Mouse (Mus musculus) kidney, adult 11 months (tissue): ENCODE results near the gene Gls.
A peak's percentile ranks its signal among the peaks of the same experiment; 100 is the strongest.

Source experiments
- DNase-seq: peaks from one replicate; pipeline ENCODE4 v3.0.0; 2022

Gls gene

GRCm38 (mm10) chr1:52118860-52119591, 114.0 kb downstream of the Gls start, which contains the start of gene Stat1:
Stat1 (plus strand) TSS chr1:52119440.
- DNase-seq: peak; percentile 82

DNA sequence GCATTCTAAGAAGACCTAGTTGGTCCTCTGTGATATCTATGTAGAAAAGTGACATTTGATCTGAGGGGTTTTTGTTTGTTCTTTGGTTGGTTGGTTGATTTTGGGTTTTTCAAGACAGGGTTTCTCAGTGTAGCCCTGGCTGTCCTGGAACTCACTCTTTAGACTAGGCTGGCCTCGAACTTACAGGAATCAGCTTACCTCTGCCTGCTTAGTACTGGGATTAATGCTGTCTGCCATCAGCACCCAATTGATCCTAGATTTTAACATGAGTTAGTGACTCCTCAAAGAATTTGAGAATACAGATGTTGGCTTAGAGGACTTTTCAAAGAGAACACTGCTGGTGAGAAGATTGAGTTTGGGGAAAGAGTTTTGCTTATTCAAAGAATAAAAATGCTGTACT, 115.3 kb downstream of the Gls start:
- no peak for DNase-seq

DNA sequence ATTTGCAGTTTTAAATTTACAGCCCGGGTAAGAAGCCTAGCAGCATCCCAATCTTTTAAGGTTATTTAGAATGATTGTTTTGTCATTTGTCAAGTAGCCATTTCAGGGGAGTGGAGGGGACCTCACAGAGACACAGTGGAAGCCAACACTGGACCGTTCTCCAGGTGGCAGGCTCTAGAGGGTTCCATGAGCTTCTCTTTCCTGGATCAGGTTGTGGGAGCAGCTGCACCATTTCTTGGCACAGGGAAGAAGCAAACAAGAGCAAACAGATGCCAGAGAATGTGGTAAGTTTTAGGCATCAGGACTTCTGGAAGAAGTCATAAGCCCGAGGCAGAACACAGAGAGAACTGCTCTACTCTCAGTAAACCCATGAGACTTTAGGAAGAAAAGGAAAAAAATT, 116.6 kb downstream of the Gls start:
- DNase-seq: no peak

GRCm38 (mm10) chr1:52113666-52114069, 119.4 kb downstream of the Gls start:
- DNase-seq: peak; percentile 97
